Mouse (Mus musculus): ENCODE data around the gene Fyttd1. TPM values are rescaled to one million over a fixed set of nuclear protein-coding genes. Genes with fewer than 3 reads are reported as not detected.
"Not testable (repeated sequence)": the region's sequence is repeated elsewhere in the genome, so short reads cannot be mapped to it uniquely, and the experiment has no call there.

Gene Fyttd1
- polyA plus RNA-seq, 1 experiment from 2014 or later, result 110 TPM

DNA sequence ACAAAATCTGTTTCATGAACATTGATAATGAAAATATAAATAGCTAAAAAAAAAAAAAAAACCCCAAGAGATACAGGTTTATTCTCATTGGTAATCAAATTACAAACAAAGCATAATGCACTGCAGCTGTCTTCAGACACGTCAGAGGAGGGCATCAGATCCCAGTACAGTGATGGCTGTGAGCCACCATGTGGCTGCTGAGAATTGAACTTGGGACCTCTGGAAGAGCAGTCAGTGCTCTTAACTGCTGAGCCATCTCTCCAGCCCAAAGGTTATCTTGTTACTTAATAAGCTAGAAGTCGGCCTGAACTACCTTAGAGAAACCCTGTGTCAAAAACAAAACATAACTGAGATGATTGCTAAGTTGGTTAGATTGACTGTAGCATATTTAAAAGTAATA is 12.6 kb downstream of the Fyttd1 start:
- Histone ChIP-seq H3K36me3 (peaks cover 51% of the 10 kb centered on the region), H3K27ac (no peak overlapping the region)

DNA sequence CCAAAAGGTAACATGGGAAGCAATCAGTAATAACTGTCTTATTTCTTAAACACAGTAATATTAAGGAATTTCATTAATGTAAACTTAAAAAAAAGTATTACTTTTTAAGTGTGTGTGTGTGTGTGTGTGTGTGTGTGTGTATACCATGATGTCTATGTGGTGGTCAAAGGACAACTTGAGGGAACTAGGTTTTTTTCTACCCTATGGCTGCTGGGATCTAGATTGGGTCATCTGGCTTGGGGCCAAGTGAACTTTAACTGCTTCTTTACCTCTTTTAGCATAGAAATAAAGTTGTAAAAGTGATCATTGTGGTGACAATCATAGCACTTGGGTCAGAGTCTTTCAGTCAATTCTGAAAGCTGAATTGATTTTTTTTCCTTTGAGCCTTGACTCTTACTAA is 18.8 kb downstream of the Fyttd1 start:
- H3K9me3 ChIP-seq, result no peaks in the 10 kb centered on the region
- H3K4me1 ChIP-seq (replicated peaks), result no peaks in the 10 kb centered on the region
- H3K4me2 ChIP-seq (replicated peaks), result no peak overlapping the region
- no peak overlapping the region for H3K27ac ChIP-seq
- H3K36me3 ChIP-seq, result peaks cover 59% of the 10 kb centered on the region
- H3K4me3 ChIP-seq (replicated peaks), result no peak overlapping the region
- H3K27me3 ChIP-seq, result no peaks in the 10 kb centered on the region
- no peak for ATAC-seq
- no peak overlapping the region for H3K9ac ChIP-seq (replicated peaks)

More for the DNA sequence above, 12.6 kb downstream of the Fyttd1 start:
- Histone ChIP-seq H3K4me1 (replicated peaks) (no peaks in the 10 kb centered on the region), H3K27me3 (no peaks in the 10 kb centered on the region), H3K9ac (replicated peaks) (no peak overlapping the region), H3K4me2 (replicated peaks) (no peak overlapping the region), H3K4me3 (replicated peaks) (no peak overlapping the region), H3K9me3 (no peaks in the 10 kb centered on the region)
- ATAC-seq, result no peak
- WGBS, result 66% methylated on average over 2 of the region's 2 CpGs

DNA sequence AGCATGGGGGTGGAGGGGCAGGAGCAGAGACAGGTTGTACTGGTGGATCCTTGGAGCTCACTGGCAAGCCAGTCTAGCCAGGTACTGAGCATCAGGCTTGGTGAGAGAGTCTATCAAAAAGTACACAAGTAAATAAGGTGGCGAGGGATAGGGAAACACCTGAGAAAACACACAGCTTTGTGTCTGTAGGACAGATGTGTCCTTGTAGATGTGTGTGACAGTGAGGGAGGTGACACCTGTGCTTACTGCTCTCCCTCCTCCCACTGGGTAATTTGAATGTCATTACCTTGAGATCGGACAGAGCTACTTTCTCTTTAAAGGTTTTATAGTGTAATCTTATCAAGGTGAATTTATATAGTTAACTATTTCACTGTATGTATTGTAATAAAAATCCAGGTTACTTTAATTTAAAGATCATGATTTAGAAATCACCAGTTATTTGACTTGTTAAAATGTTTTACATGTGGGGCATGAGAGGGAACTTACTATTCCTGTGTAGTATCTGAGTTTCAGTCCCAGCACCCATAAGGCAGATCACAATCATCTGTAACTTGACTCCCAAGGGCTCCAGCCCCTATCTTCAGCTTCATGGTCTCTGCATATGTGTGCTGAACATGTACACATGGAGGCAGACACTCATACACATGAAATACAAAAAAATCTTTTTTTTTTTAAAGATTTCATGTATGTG is 24.2 kb downstream of the Fyttd1 start:
- no peak for ATAC-seq
- H3K36me3 ChIP-seq, result peaks cover 52% of the 10 kb centered on the region
- 89% methylated on average over 2 of the region's 2 CpGs for WGBS

DNA sequence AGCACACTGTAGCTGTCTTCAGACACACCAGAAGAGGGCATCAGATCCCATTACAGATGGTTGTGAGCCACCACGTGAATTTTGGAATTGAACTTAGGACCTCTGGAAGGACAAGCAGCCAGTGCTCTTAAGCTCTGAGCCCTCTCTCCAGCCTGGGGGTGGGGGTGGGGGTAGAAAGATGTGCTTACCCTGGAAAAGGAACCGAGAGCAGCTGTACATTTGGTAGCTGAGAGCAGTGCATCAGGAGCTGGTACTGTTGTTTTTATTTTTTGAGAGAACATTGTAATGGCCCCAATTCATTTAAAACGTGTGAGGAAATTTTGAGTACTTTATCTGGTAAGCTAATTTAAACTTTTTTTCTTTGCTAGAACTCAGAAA is 24.7 kb downstream of the Fyttd1 start:
- no peak overlapping the region for H3K4me3 ChIP-seq (replicated peaks)
- peaks cover 56% of the 10 kb centered on the region for H3K36me3 ChIP-seq
- 72% methylated on average over 3 of the region's 3 CpGs for WGBS
- H3K27ac ChIP-seq, result no peak overlapping the region
- ATAC-seq, result no peak
- no peaks in the 10 kb centered on the region for H3K9me3 ChIP-seq
- no peak overlapping the region for H3K4me2 ChIP-seq (replicated peaks)
- H3K27me3 ChIP-seq, result no peaks in the 10 kb centered on the region
- H3K4me1 ChIP-seq (replicated peaks), result no peaks in the 10 kb centered on the region
- no peak overlapping the region for H3K9ac ChIP-seq (replicated peaks)

More for the DNA sequence above, 24.2 kb downstream of the Fyttd1 start:
- Histone ChIP-seq H3K27me3 (no peaks in the 10 kb centered on the region), H3K9ac (replicated peaks) (no peak overlapping the region), H3K9me3 (no peaks in the 10 kb centered on the region), H3K27ac (no peak overlapping the region), H3K4me1 (replicated peaks) (no peaks in the 10 kb centered on the region), H3K4me3 (replicated peaks) (no peak overlapping the region), H3K4me2 (replicated peaks) (no peak overlapping the region)

DNA sequence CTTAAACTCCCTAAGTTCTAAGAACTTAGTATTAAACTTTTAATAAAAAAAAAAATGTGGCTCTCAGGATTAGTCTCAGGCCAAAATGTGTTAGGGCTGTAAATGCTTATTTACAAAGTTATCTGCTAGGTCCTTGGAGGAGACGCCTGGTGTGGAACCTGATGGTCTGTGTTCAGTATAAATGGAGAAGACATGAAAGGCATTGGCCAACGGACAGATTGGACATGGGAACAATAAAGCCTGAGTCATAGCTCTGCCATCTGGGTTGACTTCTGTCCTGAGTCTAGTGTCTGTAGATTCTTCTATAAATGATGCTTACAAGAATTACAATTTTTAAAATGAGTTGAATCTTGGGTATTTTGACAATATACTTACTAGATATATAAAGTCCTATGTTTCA is 28.9 kb downstream of the Fyttd1 start:
- no peak for ATAC-seq
- no peak overlapping the region for H3K4me2 ChIP-seq (replicated peaks)
- no peak overlapping the region for H3K27ac ChIP-seq
- H3K27me3 ChIP-seq, result no peaks in the 10 kb centered on the region
- H3K9me3 ChIP-seq, result no peaks in the 10 kb centered on the region
- peaks cover 33% of the 10 kb centered on the region for H3K36me3 ChIP-seq
- no peak overlapping the region for H3K9ac ChIP-seq (replicated peaks)
- WGBS, result 86% methylated on average over 2 of the region's 2 CpGs
- H3K4me3 ChIP-seq (replicated peaks), result no peak overlapping the region
- H3K4me1 ChIP-seq (replicated peaks), result no peaks in the 10 kb centered on the region

DNA sequence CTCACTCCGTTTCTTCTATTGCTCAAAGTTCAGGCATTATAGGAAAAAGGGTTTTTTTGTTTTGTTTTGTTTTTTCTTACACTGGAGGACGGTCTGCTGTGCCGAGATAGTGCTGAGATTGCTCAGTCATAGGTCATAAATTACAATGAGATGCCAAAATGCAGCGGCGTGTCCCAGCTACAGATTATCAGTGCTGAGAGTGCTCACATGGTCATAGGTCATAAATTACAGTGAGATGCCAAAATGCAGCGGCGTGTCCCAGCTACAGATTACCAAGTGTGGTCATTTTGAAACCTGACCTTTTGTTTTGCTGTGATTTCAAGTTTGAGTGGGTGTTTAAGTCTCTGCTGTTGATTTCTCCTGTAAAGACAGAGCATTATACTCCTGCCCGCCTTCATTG is 29.4 kb downstream of the Fyttd1 start:
- no peak overlapping the region for H3K4me3 ChIP-seq (replicated peaks)
- H3K9ac ChIP-seq (replicated peaks), result no peak overlapping the region
- peaks cover 28% of the 10 kb centered on the region for H3K36me3 ChIP-seq
- H3K4me2 ChIP-seq (replicated peaks), result no peak overlapping the region
- no peaks in the 10 kb centered on the region for H3K4me1 ChIP-seq (replicated peaks)
- H3K27ac ChIP-seq, result no peak overlapping the region
- no peak for ATAC-seq
- no peaks in the 10 kb centered on the region for H3K27me3 ChIP-seq
- no peaks in the 10 kb centered on the region for H3K9me3 ChIP-seq
- WGBS, result 91% methylated on average over 8 of the region's 8 CpGs

DNA sequence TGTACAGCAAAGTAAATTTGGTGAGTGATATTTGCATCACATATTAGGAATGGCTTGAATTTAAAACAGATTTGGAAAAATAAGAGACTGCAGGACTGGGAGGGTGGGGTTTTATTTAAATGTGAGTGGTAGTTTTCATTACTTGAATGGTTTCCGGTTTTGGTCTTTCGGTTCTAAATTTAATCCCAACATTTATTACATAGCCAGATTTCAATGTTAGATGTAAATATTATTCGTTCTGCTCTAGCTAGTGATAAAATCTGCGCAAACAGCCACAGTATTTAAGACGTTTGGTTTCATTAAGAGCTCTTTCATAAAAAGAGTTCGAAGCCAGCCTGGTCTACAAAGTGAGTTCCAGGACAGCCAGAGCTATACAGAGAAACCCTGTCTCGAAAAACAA is 35.9 kb downstream of the Fyttd1 start:
- no peak for ATAC-seq
- WGBS, result 71% methylated on average over 7 of the region's 7 CpGs
- peak overlapping the region; percentile 91; the same call in 1 of the 2 replicates for H3K4me3 ChIP-seq (replicated peaks)

DNA sequence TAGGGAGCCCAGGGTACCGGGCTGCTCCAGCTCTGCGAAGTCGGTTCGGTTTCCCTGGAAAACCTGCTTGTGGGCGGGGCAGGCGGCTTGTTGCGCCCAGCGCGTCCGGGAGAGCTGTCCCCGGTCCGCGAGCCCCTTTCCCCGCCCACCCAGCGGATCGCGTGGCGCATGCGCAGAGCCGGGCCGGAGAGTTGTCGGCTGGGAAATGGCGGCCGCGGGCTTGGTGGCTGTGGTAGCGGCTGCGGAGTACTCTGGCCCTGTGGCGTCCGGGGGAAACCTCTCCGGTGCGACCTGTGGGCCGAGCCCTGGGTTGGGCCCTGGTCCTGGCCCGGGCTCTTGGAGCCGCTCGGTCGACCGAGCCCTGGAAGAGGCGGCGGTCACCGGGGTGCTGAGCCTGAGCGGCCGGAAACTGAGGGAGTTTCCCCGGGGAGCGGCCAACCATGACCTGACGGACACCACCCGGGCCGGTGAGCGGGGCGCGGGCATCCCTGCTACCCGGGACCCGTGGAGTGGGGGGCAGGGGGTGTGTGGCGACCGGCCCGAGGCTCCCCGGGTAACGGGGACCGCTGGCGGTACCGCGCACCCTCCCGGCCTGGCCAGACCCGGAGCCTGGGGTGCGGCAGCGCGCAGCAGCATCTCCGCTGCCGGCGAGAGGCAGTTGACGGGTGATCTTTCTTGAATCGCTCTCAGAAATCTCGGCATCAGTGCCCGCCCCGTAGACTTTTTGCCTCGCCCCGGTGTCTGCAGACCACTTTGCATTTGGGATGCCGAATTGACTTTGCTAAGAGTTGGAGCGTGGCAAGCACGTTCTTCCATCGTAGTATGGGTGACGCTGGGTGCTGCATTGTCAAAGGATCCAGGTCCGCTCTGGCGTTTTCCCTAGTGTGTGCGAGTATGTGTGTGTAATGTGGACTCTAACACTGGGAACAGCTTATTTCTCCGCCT is 36.9 kb downstream of the Fyttd1 start, which contains the start of gene Lrch3:
Gene Lrch3, plus strand, starts transcription at position 164 of the 945 bp plus-strand sequence.
- H3K4me1 ChIP-seq (replicated peaks), result peaks cover 16% of the 10 kb centered on the region
- peak within 1 kb of the TSS; percentile 63 for H3K4me2 ChIP-seq (replicated peaks)
- no peaks in the 10 kb centered on the region for H3K9me3 ChIP-seq
- peak within 1 kb of the TSS; percentile 87 for H3K27ac ChIP-seq
- WGBS, result under 1% methylated on average over 84 of the region's 85 CpGs
- no peaks in the 10 kb centered on the region for H3K27me3 ChIP-seq
- peak within 1 kb of the TSS; percentile 91 for H3K4me3 ChIP-seq (replicated peaks)
- no peaks in the 10 kb centered on the region for H3K36me3 ChIP-seq
- H3K9ac ChIP-seq (replicated peaks), result peak within 1 kb of the TSS; percentile 93
- peak; percentile 91 for ATAC-seq

More for the DNA sequence above, 35.9 kb downstream of the Fyttd1 start:
- H3K9ac ChIP-seq (replicated peaks), result no peak overlapping the region; the same call in 1 of the 2 replicates
- peak overlapping the region; percentile 63 for H3K4me2 ChIP-seq (replicated peaks)
- no peaks in the 10 kb centered on the region for H3K9me3 ChIP-seq
- no peaks in the 10 kb centered on the region for H3K27me3 ChIP-seq
- no peak overlapping the region for H3K27ac ChIP-seq
- H3K4me1 ChIP-seq (replicated peaks), result peaks cover 16% of the 10 kb centered on the region
- H3K36me3 ChIP-seq, result no peaks in the 10 kb centered on the region

DNA sequence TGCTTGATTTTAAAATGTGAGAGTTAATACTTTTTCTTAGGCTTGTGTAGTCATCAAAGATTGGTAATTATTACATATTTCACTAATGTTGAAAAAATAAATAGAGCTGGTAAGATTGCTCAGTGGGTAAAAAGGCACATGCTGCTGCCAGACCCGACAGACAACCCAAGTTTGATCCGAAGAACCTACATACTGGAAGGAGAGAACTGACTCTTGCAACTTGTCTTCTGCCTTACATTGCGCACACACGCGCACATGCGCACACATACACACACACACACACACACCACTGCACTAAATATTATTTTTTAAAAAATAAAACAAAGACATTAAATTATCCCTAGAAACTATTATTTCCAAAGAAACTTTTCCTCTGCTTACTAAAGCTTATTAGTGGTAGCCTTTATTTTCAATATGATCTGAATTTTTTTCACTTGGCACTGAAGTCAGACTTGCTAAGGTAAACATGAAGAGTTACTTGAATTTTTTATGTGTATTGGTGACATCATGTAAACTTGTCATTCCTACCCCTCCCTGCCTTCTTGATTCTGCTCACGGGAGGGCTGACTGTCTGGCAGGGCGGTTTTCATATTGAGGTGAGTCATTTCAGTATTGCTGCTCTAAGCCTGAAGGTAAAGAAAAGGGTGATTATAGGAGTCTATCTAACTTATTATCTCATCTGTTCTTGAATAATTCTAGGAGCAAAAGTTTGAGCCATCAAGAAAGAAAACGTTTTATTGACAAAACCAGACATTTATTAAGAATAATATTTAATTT is 38.2 kb downstream of the Fyttd1 start:
- Histone ChIP-seq H3K4me3 (replicated peaks) (peak overlapping the region; percentile 91), H3K27me3 (no peaks in the 10 kb centered on the region), H3K9me3 (no peaks in the 10 kb centered on the region; the same call in 1 of the 2 replicates), H3K27ac (no peak overlapping the region), H3K4me2 (replicated peaks) (peak overlapping the region; percentile 63), H3K4me1 (replicated peaks) (peaks cover 16% of the 10 kb centered on the region), H3K9ac (replicated peaks) (no peak overlapping the region), H3K36me3 (0 out of 2 replicates have a peak, but pooled peaks cover 4% of the 10 kb centered on the region)
- ATAC-seq, result no peak
- 74% methylated on average over 9 of the region's 9 CpGs for WGBS

DNA sequence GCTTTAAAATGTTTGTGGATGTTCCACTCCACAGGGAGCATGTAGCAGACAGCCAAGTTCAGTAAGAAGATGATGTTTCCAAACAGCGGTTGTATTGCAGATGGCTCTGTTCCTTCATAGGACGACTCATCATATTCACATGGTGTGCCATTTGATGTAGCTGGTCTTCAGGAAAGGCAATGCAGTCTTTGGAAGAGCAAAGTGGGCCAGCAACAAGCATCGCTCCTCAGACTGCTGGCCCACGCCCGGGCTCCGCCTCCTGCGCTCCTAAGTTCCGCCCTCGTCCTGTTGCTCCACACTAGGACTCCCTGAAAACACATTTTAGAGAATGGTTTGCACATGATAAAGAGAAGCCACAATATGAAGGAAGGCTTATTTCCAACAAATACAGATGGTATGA is 49.3 kb downstream of the Fyttd1 start:
- 92% methylated on average over 9 of the region's 9 CpGs for WGBS
- not testable (repeated sequence) for H3K27ac ChIP-seq; H3K4me1 ChIP-seq (replicated peaks); H3K9ac ChIP-seq (replicated peaks); ATAC-seq; H3K4me3 ChIP-seq (replicated peaks); H3K27me3 ChIP-seq; H3K4me2 ChIP-seq (replicated peaks); H3K9me3 ChIP-seq
- H3K36me3 ChIP-seq, result peaks cover 26% of the 10 kb centered on the region

DNA sequence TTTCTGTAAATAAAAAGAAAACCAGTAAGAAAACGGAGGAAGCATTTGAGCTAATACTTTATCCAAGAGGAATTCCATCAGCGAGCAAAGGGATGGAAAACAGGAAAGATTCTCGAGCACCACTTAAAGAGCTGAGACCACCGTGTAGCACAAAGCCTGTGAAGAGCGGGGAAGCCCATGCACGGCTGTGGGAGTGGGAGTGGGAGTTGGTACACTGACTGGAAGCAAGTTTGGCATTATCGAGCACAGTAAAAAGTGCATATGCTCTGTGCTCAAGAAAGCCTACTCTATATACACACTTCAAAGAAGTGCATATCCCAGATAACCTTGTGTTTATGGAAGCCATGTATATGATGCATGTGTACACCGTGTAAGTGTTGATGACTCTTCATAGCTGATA is 49.7 kb downstream of the Fyttd1 start:
- Histone ChIP-seq H3K4me1 (replicated peaks) (peaks cover 4% of the 10 kb centered on the region; the same call in 1 of the 2 replicates), H3K9me3 (no peaks in the 10 kb centered on the region), H3K27ac (no peak overlapping the region), H3K4me3 (replicated peaks) (no peak overlapping the region), H3K9ac (replicated peaks) (no peak overlapping the region), H3K27me3 (no peaks in the 10 kb centered on the region), H3K4me2 (replicated peaks) (no peak overlapping the region), H3K36me3 (peaks cover 22% of the 10 kb centered on the region)
- WGBS, result 94% methylated on average over 8 of the region's 8 CpGs
- no peak for ATAC-seq
